Mouse (Mus musculus) neural tube, embryonic 11.5 days (tissue): ENCODE measurements around the gene Snx29. TPM values are rescaled to one million over a fixed set of nuclear protein-coding genes. Genes with fewer than 3 reads are reported as not detected.
"Not testable (repeated sequence)": the region's sequence is repeated elsewhere in the genome, so short reads cannot be mapped to it uniquely, and the experiment has no call there.

Experiments
- ATAC-seq: fragments of 200-750 bp; cut with Nextera tagmentation; 2 replicates; pipeline ENCODE4 v1.8.0; 2017; ENCODE audit warnings: moderate number of reproducible peaks, mild to moderate bottlenecking, moderate TSS enrichment, moderate library complexity; ENCODE audit not compliant: insufficient read depth, low FRiP score, low TSS enrichment
- DNase-seq: peaks from one replicate; pipeline ENCODE4 v3.0.0-alpha.2; 2015; ENCODE audit warnings: low spot score
- H3K27ac ChIP-seq: fragments of 300-500 bp; sonication (generic); 2 replicates; pipeline ENCODE4 v1.5.1; 2014; ENCODE audit warnings: low read depth, mild to moderate bottlenecking, low read length
- H3K27me3 ChIP-seq: fragments of 300-500 bp; sonication (generic); 2 replicates; pipeline ENCODE4 v1.6.1; 2014; ENCODE audit warnings: mild to moderate bottlenecking, low read length, mixed read lengths; ENCODE audit not compliant: control insufficient read depth, insufficient read depth
- H3K36me3 ChIP-seq: fragments of 300-500 bp; sonication (generic); 2 replicates; pipeline ENCODE4 v1.6.1; 2014; ENCODE audit warnings: mild to moderate bottlenecking, low read length, moderate library complexity, mixed read lengths; ENCODE audit not compliant: control insufficient read depth, insufficient read depth
- H3K4me1 ChIP-seq: fragments of 300-500 bp; sonication (generic); 2 replicates; pipeline ENCODE4 v1.6.1; 2014; ENCODE audit warnings: low read length, mixed read lengths; ENCODE audit not compliant: control insufficient read depth, insufficient read depth
- H3K4me2 ChIP-seq: fragments of 300-500 bp; sonication (generic); 2 replicates; pipeline ENCODE4 v1.6.1; 2014; ENCODE audit warnings: low read depth, mild to moderate bottlenecking, moderate library complexity
- H3K4me3 ChIP-seq: fragments of 300-500 bp; sonication (generic); 2 replicates; pipeline ENCODE4 v1.5.1; 2014; ENCODE audit warnings: low read depth, low read length
- H3K9ac ChIP-seq: fragments of 300-500 bp; sonication (generic); 2 replicates; pipeline ENCODE4 v1.6.1; 2014; ENCODE audit warnings: mild to moderate bottlenecking, low read length
- H3K9me3 ChIP-seq: fragments of 300-500 bp; sonication (generic); 2 replicates; pipeline ENCODE4 v1.6.1; 2016; ENCODE audit warnings: low read length; ENCODE audit not compliant: control insufficient read depth
- WGBS: fragments of 180-500 bp; shearing (Covaris S2); extraction: QIAGEN DNeasy Blood & Tissue Kit; methylation state at CpG from one replicate; pipeline ENCODE4 v1.1.7; 2014; 5-methylcytosine and 5-hydroxymethylcytosine counted together
- polyA plus RNA-seq: library from polyadenylated mRNA; unstranded; fragments of >200 nt; fragmentation: Nextera tagmentation; extraction: Ambion mirVana; gene quantifications from 2 replicates; pipeline ENCODE4 v1.2.1, GENCODE M21; 2014

Gene Snx29
- polyA plus RNA-seq, 1 experiment from 2014 or later: 10.6 TPM

GRCm38 (mm10) chr16:11407932-11408620 lies 85.4 kb downstream of the Snx29 start:
- ATAC-seq (no peak), DNase-seq (no peak)
- 84% methylated on average over 8 of the region's 8 CpGs for WGBS
- H3K27me3 ChIP-seq: no peaks in the 10 kb centered on the region
- no peak overlapping the region for H3K27ac ChIP-seq
- no peak overlapping the region for H3K4me2 ChIP-seq
- H3K9me3 ChIP-seq: no peaks in the 10 kb centered on the region
- H3K4me3 ChIP-seq: no peak overlapping the region
- no peaks in the 10 kb centered on the region; the same call in 1 of the 2 replicates for H3K36me3 ChIP-seq
- H3K4me1 ChIP-seq: no peaks in the 10 kb centered on the region
- H3K9ac ChIP-seq: no peak overlapping the region

GRCm38 (mm10) chr16:11408726-11409125 lies 86.0 kb downstream of the Snx29 start:
- DNase-seq (no peak), ATAC-seq (no peak)
- Histone ChIP-seq H3K4me3 (no peak overlapping the region), H3K4me2 (no peak overlapping the region), H3K9ac (no peak overlapping the region), H3K27me3 (no peaks in the 10 kb centered on the region), H3K27ac (no peak overlapping the region), H3K36me3 (no peaks in the 10 kb centered on the region; the same call in 1 of the 2 replicates), H3K9me3 (no peaks in the 10 kb centered on the region), H3K4me1 (no peaks in the 10 kb centered on the region)
- 88% methylated on average over 4 of the region's 4 CpGs for WGBS

- Histone ChIP-seq H3K27ac (no peak overlapping the region), H3K4me1 (no peaks in the 10 kb centered on the region), H3K9me3 (no peaks in the 10 kb centered on the region), H3K36me3 (no peaks in the 10 kb centered on the region), H3K4me2 (no peak overlapping the region), H3K27me3 (no peaks in the 10 kb centered on the region), H3K9ac (no peak overlapping the region), H3K4me3 (no peak overlapping the region)
- no peak for ATAC-seq
- no peak for DNase-seq
- 84% methylated on average over 2 of the region's 2 CpGs for WGBS
These were observed 91.9 kb downstream of the Snx29 start for GRCm38 (mm10) chr16:11414631-11415030.

- 17% methylated on average over 7 of the region's 7 CpGs for WGBS
- ATAC-seq: peak; percentile 58; the same call in 1 of the 2 replicates
These were observed 95.5 kb downstream of the Snx29 start for GRCm38 (mm10) chr16:11418183-11418588.

GRCm38 (mm10) chr16:11420311-11421080 lies 97.8 kb downstream of the Snx29 start:
- no peak for DNase-seq
- WGBS: 85% methylated on average over 12 of the region's 12 CpGs
- no peaks in the 10 kb centered on the region for H3K4me1 ChIP-seq

More at GRCm38 (mm10) chr16:11418183-11418588, 95.5 kb downstream of the Snx29 start:
- Histone ChIP-seq H3K27me3 (no peaks in the 10 kb centered on the region), H3K9me3 (no peaks in the 10 kb centered on the region), H3K4me1 (no peaks in the 10 kb centered on the region), H3K4me3 (no peak overlapping the region), H3K4me2 (no peak overlapping the region), H3K9ac (no peak overlapping the region), H3K27ac (no peak overlapping the region), H3K36me3 (no peaks in the 10 kb centered on the region)
- peak; percentile 73 for DNase-seq

GRCm38 (mm10) chr16:11422165-11422564 lies 99.5 kb downstream of the Snx29 start:
- Histone ChIP-seq H3K27me3 (no peaks in the 10 kb centered on the region), H3K36me3 (no peaks in the 10 kb centered on the region), H3K9ac (no peak overlapping the region), H3K4me1 (no peaks in the 10 kb centered on the region), H3K9me3 (no peaks in the 10 kb centered on the region), H3K4me2 (no peak overlapping the region), H3K4me3 (no peak overlapping the region), H3K27ac (no peak overlapping the region)
- no peak for ATAC-seq
- no peak for DNase-seq
- WGBS: 90% methylated on average over 1 of the region's 1 CpGs

More at GRCm38 (mm10) chr16:11420311-11421080, 97.8 kb downstream of the Snx29 start:
- Histone ChIP-seq H3K27ac (no peak overlapping the region), H3K9me3 (no peaks in the 10 kb centered on the region), H3K4me2 (no peak overlapping the region), H3K36me3 (no peaks in the 10 kb centered on the region), H3K9ac (no peak overlapping the region), H3K4me3 (no peak overlapping the region), H3K27me3 (no peaks in the 10 kb centered on the region)
- ATAC-seq: no peak

- Histone ChIP-seq H3K9ac (no peak overlapping the region), H3K27ac (no peak overlapping the region), H3K4me1 (no peaks in the 10 kb centered on the region), H3K4me3 (no peak overlapping the region), H3K36me3 (no peaks in the 10 kb centered on the region), H3K4me2 (no peak overlapping the region), H3K27me3 (no peaks in the 10 kb centered on the region), H3K9me3 (no peaks in the 10 kb centered on the region)
- 92% methylated on average over 2 of the region's 2 CpGs for WGBS
- ATAC-seq: no peak
- DNase-seq: no peak
These were observed 100.3 kb downstream of the Snx29 start for GRCm38 (mm10) chr16:11422889-11423610.

- not testable (repeated sequence) for H3K4me3 ChIP-seq, ATAC-seq, H3K9ac ChIP-seq, H3K27me3 ChIP-seq, H3K9me3 ChIP-seq, H3K36me3 ChIP-seq, H3K4me1 ChIP-seq, H3K4me2 ChIP-seq, H3K27ac ChIP-seq
- peak; percentile 21 for DNase-seq
- 97% methylated on average over 2 of the region's 2 CpGs for WGBS
These were observed 101.0 kb downstream of the Snx29 start for GRCm38 (mm10) chr16:11423611-11424297.
